Mouse (Mus musculus) neural tube, embryonic 11.5 days (tissue): ENCODE measurements at regions not wholly inside any gene's neighbourhood (a gene's known extent, or its start where the extent isn't known, plus 50 kb on each side); places are given as distances from the start of the nearest gene placed in this dataset.

Experiments used
- ATAC-seq: fragments of 200-750 bp; cut with Nextera tagmentation; 2 replicates; pipeline ENCODE4 v1.8.0; 2017; ENCODE audit warnings: moderate number of reproducible peaks, mild to moderate bottlenecking, moderate TSS enrichment, moderate library complexity; ENCODE audit not compliant: insufficient read depth, low FRiP score, low TSS enrichment
- DNase-seq: peaks from one replicate; pipeline ENCODE4 v3.0.0-alpha.2; 2015; ENCODE audit warnings: low spot score
- H3K27ac ChIP-seq: fragments of 300-500 bp; sonication (generic); 2 replicates; pipeline ENCODE4 v1.5.1; 2014; ENCODE audit warnings: low read depth, mild to moderate bottlenecking, low read length
- H3K27me3 ChIP-seq: fragments of 300-500 bp; sonication (generic); 2 replicates; pipeline ENCODE4 v1.6.1; 2014; ENCODE audit warnings: mild to moderate bottlenecking, low read length, mixed read lengths; ENCODE audit not compliant: control insufficient read depth, insufficient read depth
- H3K36me3 ChIP-seq: fragments of 300-500 bp; sonication (generic); 2 replicates; pipeline ENCODE4 v1.6.1; 2014; ENCODE audit warnings: mild to moderate bottlenecking, low read length, moderate library complexity, mixed read lengths; ENCODE audit not compliant: control insufficient read depth, insufficient read depth
- H3K4me1 ChIP-seq: fragments of 300-500 bp; sonication (generic); 2 replicates; pipeline ENCODE4 v1.6.1; 2014; ENCODE audit warnings: low read length, mixed read lengths; ENCODE audit not compliant: control insufficient read depth, insufficient read depth
- H3K4me2 ChIP-seq: fragments of 300-500 bp; sonication (generic); 2 replicates; pipeline ENCODE4 v1.6.1; 2014; ENCODE audit warnings: low read depth, mild to moderate bottlenecking, moderate library complexity
- H3K4me3 ChIP-seq: fragments of 300-500 bp; sonication (generic); 2 replicates; pipeline ENCODE4 v1.5.1; 2014; ENCODE audit warnings: low read depth, low read length
- H3K9ac ChIP-seq: fragments of 300-500 bp; sonication (generic); 2 replicates; pipeline ENCODE4 v1.6.1; 2014; ENCODE audit warnings: mild to moderate bottlenecking, low read length
- H3K9me3 ChIP-seq: fragments of 300-500 bp; sonication (generic); 2 replicates; pipeline ENCODE4 v1.6.1; 2016; ENCODE audit warnings: low read length; ENCODE audit not compliant: control insufficient read depth
- WGBS: fragments of 180-500 bp; shearing (Covaris S2); extraction: QIAGEN DNeasy Blood & Tissue Kit; methylation state at CpG from one replicate; pipeline ENCODE4 v1.1.7; 2014; 5-methylcytosine and 5-hydroxymethylcytosine counted together

DNA sequence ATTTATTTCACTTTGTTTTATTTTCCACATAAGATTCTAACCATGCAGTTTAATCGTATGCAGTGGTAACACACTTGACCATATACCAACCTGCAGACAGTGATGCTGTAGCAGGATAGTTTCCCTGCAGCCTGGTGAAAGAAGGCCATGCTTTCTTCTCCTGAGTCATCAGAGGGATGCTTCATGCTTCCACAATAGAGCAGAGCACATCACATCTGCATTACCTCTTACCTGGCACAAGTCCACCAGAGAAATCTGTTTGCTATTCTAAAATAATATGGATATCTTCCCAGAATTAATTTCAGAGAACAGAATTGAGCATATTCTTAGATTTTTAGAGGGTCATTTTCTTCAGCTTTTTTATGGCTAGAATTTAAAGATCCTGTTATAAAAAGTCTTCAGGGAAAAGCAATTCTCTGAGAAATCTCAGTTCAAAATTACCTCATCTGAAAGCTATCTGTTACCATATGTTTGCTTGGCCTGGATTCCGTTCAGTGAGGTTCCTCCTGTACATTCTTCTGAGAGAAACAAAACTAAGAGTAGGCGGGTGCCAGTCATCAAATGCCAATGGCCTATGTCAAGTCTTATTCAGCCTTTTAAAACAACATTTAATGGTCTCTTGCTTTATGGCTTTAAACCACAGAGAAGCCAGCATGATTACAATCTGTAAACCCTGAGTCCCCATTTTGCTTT lies 87.3 kb upstream of the Arsj start:
- Histone ChIP-seq H3K36me3 (no peaks in the 10 kb centered on the region), H3K4me1 (no peaks in the 10 kb centered on the region), H3K9ac (no peak overlapping the region), H3K4me2 (no peak overlapping the region), H3K9me3 (no peaks in the 10 kb centered on the region), H3K27me3 (no peaks in the 10 kb centered on the region), H3K4me3 (no peak overlapping the region), H3K27ac (no peak overlapping the region)
- 69% methylated on average over 3 of the region's 3 CpGs for WGBS
- no peak for DNase-seq
- no peak for ATAC-seq

DNA sequence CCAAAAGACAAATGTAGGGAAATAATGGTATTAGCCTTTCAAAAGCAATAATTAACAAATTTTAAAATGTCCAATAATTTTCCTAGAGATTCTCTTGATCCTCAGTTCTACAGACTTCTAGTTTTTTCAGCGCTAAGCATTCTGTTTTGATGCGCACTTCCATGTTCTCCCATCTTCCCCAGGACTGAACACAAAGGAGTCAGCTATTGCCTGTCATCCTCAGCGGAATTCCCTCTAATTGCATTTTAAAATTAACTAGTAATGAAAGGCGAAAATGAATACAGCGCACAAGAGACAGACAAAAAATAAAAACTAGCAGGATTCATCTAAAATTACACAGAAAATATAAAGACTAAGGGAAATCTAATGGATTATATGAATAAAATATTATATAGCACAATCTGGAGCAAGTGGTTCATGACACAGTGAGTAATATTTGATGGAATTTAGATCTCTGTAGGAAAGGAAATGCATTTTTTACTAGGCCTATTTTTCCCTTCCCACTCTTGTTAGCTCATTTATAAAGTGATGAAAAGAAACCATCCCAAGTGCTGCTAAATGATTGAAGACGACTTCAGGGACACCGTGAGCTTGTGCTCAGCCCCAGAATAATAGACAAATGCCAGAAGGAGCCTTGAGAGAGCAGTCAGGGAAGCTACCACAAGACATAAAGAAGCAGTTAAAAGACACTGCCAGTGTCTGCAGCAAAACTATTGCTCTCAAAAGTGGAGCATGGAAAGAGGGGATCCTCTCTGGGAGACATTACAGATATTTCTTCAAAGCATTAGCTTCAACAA lies 79.0 kb upstream of the Arsj start:
- H3K4me2 ChIP-seq = no peak overlapping the region
- ATAC-seq = no peak
- H3K4me3 ChIP-seq = no peak overlapping the region
- no peak for DNase-seq
- no peaks in the 10 kb centered on the region for H3K27me3 ChIP-seq
- no peaks in the 10 kb centered on the region for H3K4me1 ChIP-seq
- WGBS = 86% methylated on average over 7 of the region's 7 CpGs
- H3K9me3 ChIP-seq = no peaks in the 10 kb centered on the region
- no peaks in the 10 kb centered on the region for H3K36me3 ChIP-seq
- H3K9ac ChIP-seq = no peak overlapping the region
- no peak overlapping the region for H3K27ac ChIP-seq

DNA sequence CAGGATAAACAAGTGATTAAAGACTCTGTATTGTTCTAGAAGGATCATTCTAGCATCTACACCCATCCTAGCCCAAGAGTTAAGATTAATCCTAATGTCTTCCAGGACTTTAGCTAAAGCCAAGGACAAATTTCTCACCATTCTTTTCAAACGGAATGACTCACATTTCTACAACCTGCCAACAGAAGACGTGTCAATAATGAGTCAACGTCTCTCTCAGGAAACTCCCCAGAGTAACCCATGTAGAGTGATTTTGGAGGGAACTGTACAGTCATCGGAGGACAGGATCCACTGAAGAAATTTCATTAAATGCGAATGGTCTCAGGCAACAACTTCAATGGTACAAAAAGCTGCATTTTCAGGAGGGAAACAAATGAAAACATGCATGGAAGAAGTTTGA lies 71.2 kb upstream of the Arsj start:
- no peak for ATAC-seq
- H3K36me3 ChIP-seq = no peaks in the 10 kb centered on the region

DNA sequence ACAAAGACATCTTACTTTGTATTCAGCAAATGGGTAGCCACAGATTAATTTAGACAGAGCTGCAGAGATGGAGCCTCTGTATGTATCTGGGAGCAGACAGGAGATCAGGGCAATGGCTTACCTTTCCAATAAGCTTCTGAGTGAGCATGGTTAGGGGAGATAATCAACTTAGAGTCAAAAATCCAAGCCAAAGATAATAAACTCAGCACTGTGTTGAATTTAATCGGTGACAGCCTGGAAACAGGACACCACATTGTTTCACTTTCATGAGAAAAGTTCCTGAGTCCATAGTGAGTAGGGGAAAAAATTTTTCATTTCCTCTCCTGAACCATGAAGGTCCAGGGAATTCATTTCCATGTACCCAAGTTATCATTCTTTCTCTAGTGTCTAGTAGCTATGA lies 70.7 kb upstream of the Arsj start:
- Histone ChIP-seq H3K27ac (no peak overlapping the region), H3K4me3 (no peak overlapping the region), H3K4me2 (no peak overlapping the region), H3K27me3 (no peaks in the 10 kb centered on the region), H3K4me1 (no peaks in the 10 kb centered on the region), H3K36me3 (no peaks in the 10 kb centered on the region), H3K9ac (no peak overlapping the region), H3K9me3 (no peaks in the 10 kb centered on the region)
- WGBS = 71% methylated on average over 1 of the region's 1 CpGs
- ATAC-seq = no peak
- no peak for DNase-seq

More for the DNA sequence above, 71.2 kb upstream of the Arsj start:
- Histone ChIP-seq H3K27ac (no peak overlapping the region), H3K9me3 (no peaks in the 10 kb centered on the region), H3K4me3 (no peak overlapping the region), H3K4me2 (no peak overlapping the region), H3K9ac (no peak overlapping the region), H3K4me1 (no peaks in the 10 kb centered on the region), H3K27me3 (no peaks in the 10 kb centered on the region)
- 87% methylated on average over 5 of the region's 5 CpGs for WGBS
- DNase-seq = no peak

DNA sequence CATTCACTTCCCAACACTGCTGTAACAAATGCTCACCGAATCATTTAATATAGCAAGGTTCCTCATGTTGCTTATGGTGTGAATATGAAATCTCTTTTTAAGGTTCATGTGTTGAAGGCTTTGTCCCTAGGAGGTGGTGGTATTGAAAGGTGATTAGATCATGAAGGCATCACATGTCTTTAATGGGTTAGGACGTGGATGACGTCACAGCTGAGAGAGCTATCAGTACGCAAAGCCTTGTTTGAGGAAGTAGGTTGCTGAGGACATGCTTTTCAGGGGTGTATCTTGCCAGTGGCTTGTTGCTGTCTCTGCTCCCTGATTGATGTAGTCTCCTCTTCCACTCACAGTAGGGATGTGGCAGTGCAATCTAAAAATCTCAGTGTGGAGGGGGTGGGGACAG lies 69.8 kb upstream of the Arsj start:
- ATAC-seq (no peak), DNase-seq (no peak)
- H3K4me3 ChIP-seq = no peak overlapping the region
- H3K4me1 ChIP-seq = no peaks in the 10 kb centered on the region
- H3K27me3 ChIP-seq = no peaks in the 10 kb centered on the region
- H3K4me2 ChIP-seq = no peak overlapping the region
- no peaks in the 10 kb centered on the region for H3K9me3 ChIP-seq
- H3K9ac ChIP-seq = no peak overlapping the region
- 95% methylated on average over 4 of the region's 4 CpGs for WGBS
- H3K36me3 ChIP-seq = no peaks in the 10 kb centered on the region
- H3K27ac ChIP-seq = no peak overlapping the region

DNA sequence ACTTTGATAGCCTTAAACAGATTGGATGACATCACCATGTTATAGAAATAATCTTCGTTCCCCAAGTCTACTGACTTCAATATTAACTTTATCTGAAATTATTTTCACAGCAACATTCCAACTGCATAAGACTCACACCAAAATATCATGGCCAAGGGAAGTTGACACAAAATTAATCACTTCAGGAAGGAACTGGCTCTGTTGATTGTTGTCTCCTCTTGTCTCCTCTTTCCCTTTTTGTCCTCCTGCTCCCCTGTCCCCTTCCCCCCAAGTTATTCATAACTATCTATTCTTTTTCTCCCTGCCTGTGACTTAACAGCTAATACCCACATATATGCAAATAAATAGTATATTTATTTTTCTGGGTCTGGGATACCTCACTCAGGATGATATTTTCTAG lies 67.6 kb upstream of the Arsj start:
- Histone ChIP-seq H3K27me3 (no peaks in the 10 kb centered on the region), H3K4me1 (no peaks in the 10 kb centered on the region), H3K4me3 (no peak overlapping the region), H3K27ac (no peak overlapping the region), H3K9me3 (no peaks in the 10 kb centered on the region), H3K36me3 (no peaks in the 10 kb centered on the region), H3K9ac (no peak overlapping the region), H3K4me2 (no peak overlapping the region)
- no peak for ATAC-seq
- DNase-seq = no peak
- 96% methylated on average over 1 of the region's 1 CpGs for WGBS

DNA sequence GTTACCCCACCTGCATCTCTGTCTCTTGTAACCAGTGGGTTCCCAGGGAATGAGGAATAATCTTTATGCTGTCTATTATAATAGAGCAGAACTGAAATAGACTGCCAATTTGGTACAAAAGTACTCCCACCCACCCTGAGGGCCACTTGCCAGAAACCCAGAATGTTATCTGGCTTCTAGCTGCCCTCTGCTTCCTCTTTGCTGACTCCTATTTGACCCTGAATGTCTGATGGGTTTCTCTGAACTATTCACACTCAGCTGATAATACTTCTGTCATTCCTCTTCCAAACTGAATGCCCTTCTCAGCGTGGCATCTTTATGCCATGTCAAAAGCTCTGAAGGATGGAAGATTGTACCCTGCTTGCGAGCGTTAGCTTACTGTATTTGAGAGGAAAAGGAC lies 64.2 kb upstream of the Arsj start:
- no peaks in the 10 kb centered on the region for H3K36me3 ChIP-seq
- no peaks in the 10 kb centered on the region for H3K27me3 ChIP-seq
- ATAC-seq (no peak), DNase-seq (no peak)
- no peak overlapping the region for H3K4me3 ChIP-seq
- no peak overlapping the region for H3K27ac ChIP-seq
- no peak overlapping the region for H3K4me2 ChIP-seq
- H3K9ac ChIP-seq = no peak overlapping the region
- no peaks in the 10 kb centered on the region for H3K9me3 ChIP-seq
- H3K4me1 ChIP-seq = no peaks in the 10 kb centered on the region
- 73% methylated on average over 3 of the region's 3 CpGs for WGBS

DNA sequence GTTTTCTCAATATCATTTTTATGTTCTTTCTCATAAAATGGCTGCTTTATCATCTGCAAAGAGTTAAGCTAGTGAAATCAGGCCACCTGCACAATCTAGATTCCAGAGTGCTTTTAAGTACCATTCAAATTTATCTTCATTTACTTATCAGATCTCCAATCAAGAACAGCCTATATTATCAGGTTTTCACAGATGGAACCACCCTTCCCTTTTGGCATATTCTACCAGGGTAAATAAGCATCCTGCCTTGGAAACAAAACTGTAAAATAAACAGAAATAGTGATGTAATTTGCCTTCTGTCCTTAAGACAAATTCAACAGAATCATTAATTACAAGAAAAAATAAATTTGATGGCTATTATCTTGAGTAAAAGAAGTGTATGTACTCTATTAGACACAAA lies 55.2 kb upstream of the Arsj start:
- ATAC-seq = no peak
- no peaks in the 10 kb centered on the region for H3K9me3 ChIP-seq
- H3K4me3 ChIP-seq = no peak overlapping the region
- no peak overlapping the region for H3K9ac ChIP-seq
- H3K4me1 ChIP-seq = no peaks in the 10 kb centered on the region
- no peak for DNase-seq
- H3K36me3 ChIP-seq = no peaks in the 10 kb centered on the region
- no peak overlapping the region for H3K4me2 ChIP-seq
- H3K27ac ChIP-seq = no peak overlapping the region
- no peaks in the 10 kb centered on the region for H3K27me3 ChIP-seq
